Mouse (Mus musculus) v-Abl transformed pro-B cells (cell line): ENCODE results near the gene Mcm3.
"Not testable (repeated sequence)": the region's sequence is repeated elsewhere in the genome, so short reads cannot be mapped to it uniquely, and the experiment has no call there.

ENCODE experiments used
- in situ Hi-C, 2 experiments: fragments of 400-800 bp; cut with MboI; formaldehyde crosslinking; loops; one replicate each; pipeline ENCODE4 v1.15.1; 2025; ENCODE audit not compliant: unreplicated experiment in 2 of 2

Mcm3 gene

DNA sequence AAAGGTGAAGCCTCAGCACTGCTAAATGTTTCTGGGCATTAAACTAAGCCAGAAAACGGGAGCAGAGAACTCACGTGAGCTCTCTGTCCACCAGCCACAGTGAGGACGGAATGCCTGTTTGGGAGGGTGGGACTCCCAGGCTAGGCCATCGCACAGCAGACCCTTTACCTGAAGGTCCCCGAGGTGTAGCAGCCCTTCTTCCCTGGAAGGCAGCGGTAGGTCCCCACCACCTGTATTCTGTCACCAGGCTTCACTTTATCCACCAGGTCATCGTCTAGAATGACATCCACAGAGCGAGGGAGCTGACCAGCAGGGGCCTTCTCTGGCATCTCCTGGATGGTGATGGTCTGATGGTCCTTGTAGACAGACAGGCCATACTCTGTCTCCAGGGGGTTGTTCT, 5.6 kb downstream of the Mcm3 start:
- in situ Hi-C loops = loop anchor here (10.0 to 25.0 kb wide), 2 partner anchors 260 to 273 kb away; partner anchors contain the start of gene Tram2 (in 2 of the 2)

DNA sequence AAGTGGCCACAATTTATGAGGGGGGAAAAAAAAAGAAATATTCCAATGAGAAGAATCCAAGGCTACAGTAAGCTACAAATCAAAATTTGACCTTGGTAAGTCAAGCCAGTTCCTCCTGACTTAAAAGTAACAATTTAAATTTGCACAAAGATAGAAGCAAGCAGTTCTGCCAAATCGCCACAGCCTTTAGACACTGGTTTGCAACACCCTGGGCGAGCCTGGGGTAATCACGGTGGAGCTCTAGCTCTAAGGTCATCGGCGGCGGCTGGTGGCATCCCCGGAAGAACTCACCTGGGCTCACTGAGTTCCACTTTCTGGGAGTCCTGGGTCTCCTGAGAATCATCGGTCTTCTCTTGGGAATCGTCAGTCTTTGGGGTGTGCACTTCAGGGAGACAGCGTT, 15.6 kb downstream of the Mcm3 start:
- in situ Hi-C loops = loop anchor here in 1 of 2 experiments (25.0 kb wide), 1 partner anchor 283 kb away; the partner anchor contains the start of gene Tram2

DNA sequence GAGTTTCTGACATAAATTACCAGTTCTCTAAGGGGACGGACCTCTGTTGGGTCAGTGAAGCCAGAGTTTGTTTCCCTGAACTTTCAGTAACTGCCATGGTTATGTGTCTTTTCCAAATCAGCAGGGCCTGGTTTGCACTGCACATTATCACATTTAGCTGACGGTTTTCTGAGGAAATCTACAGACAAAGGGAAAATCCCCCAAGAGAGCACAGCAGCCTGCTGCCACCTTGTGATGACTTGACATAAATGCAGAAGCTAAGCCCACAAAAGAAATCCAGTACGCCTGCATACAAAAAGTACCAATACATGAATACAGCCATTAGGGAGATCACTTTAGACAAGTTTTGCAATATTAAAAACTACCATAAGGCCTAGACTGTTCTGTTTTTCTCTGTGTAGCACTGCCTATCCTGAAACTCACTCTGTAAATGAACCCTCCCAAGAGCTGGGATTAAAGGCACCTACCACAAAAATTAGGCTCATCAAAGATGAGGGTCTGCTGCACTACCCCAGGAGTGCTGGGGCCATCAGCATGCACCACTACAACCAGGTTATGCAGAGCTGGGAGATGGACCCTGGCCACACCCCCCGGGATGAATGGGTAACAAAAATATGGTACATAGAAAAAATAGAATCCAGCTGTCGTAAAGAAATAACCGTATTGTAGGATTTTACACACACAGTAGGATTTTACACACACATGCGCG, 18.3 kb downstream of the Mcm3 start:
- in situ Hi-C loops = loop anchor here in 1 of 2 experiments (25.0 kb wide), 1 partner anchor 285 kb away; the partner anchor contains the start of gene Tram2

DNA sequence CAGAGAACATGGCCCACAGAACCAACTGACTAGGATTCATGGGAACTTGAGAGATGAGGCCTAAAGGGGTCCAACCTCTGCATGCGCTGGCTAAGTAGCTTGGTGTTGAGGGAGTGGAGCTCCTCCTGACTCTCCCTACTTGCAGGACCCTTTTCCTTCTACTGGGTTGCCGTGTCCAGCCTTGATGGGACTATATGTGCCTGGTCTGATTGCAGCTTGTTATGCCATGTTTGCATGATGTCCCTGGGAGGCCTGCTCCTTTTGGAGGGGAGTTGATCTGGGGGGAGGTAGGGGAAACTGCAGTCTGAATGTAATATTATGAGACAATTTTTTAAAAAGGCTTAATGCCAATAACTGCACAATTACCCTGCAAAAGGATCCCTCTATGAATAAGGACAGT, 18.8 kb downstream of the Mcm3 start:
- in situ Hi-C loops = loop anchor here in 1 of 2 experiments (25.0 kb wide), 1 partner anchor 286 kb away; the partner anchor contains the start of gene Tram2

GRCm38 (mm10) chr1:20795178-20795577, 24.9 kb downstream of the Mcm3 start:
- in situ Hi-C loops = no loop called here

GRCm38 (mm10) chr1:20794760-20795159, 25.4 kb downstream of the Mcm3 start:
- in situ Hi-C loops = no loop called here

DNA sequence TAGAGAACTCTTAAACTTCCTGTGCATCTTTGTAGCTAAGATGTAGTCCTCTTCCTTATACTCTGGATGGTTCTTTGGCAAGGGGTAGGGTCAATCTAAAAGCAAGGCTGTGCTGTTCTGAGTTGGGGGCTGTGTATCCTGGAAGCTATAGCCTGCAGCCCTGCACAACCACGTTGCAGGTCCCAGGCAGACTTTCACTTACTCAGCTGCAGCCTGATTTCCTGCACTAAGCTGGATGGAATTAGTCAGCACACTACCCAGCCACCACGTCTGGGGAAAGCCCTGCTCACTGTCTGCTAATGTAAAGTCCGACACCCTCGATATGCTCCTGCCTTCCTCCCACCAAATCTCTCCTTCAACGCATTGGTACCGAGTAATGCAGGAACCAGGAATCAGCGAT, 28.7 kb downstream of the Mcm3 start:
- in situ Hi-C loops = no loop called here

GRCm38 (mm10) chr1:20790517-20790916, 29.6 kb downstream of the Mcm3 start, which contains the start of gene Il17f:
TSS of gene Il17f (minus strand) at chr1:20790617.
- in situ Hi-C loops = not testable (repeated sequence)

DNA sequence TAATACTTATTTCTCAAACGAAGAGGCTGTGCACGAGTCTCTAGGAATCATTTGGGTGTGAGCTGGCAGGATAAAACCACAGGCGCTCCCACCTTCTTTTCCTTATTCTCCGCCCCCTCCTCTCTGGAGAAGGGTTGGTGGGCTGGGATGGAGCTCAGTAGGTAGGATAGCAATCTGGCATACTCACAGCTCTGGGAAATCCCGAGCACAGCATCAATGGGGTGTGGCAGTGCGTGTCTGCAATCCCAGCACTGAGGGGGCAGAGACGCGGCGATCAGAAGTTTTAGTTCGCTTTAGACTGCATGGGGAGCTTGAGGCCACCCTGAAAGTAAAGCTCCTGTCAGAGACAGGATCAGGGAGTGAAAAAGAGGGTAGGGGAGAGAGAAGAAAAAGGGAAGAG, 31.7 kb downstream of the Mcm3 start:
- in situ Hi-C loops = no loop called here

DNA sequence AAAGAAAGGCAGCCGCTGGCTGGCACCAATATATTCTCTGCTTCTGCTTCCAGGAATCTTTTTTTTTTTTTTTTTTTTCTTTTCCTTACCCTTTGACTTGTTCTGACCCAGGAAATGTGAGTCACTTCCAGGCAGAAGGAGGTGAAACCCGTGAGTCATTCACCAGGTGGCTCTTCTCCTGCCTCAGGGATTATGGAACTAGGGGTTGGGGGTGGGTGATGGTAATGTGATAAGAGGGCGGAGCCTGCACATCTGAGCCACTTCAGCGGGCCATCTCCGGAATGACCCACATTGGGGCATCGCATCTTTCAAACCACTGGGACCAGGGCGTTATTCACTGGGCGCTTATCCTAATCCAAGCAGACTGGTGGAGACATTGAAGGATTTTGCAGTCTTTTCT, 33.1 kb downstream of the Mcm3 start:
- in situ Hi-C loops = no loop called here

GRCm38 (mm10) chr1:20778366-20778765, 41.7 kb downstream of the Mcm3 start:
- in situ Hi-C loops = no loop called here

DNA sequence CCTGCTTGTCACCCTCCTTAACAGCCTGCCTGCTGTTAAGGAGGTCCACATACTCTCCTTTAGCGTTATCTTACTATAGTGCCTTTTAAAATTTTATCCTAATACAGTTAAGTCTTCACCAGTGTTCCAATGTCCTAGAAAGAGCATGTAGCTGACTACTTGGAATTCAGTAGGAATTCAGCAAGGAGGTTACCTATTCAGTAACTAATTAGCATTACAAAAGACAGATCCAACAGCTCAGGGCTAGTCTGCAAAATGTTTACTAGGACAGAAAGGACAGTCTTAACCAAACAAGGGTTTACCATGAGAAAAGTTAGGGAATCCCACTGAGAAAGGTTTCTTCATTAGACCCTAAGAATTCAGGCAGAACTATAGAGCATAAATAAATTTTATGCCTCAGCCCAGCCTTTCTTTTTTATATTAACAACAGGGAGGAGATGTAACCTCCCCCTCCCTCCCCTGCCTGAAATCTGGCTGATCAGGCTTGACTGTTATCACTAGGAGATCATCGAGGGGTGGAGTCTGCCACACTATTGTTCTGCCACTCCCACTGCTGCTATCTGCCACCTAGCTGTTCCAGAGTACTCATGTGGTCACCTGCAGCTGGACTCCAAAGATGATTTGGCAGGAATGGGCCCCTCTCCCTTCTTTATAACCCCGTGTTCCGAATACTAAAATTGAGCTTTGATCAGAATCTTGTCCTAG, 45.9 kb downstream of the Mcm3 start:
- in situ Hi-C loops = not testable (repeated sequence)

GRCm38 (mm10) chr1:20766526-20766925, 53.6 kb downstream of the Mcm3 start:
- in situ Hi-C loops = no loop called here

DNA sequence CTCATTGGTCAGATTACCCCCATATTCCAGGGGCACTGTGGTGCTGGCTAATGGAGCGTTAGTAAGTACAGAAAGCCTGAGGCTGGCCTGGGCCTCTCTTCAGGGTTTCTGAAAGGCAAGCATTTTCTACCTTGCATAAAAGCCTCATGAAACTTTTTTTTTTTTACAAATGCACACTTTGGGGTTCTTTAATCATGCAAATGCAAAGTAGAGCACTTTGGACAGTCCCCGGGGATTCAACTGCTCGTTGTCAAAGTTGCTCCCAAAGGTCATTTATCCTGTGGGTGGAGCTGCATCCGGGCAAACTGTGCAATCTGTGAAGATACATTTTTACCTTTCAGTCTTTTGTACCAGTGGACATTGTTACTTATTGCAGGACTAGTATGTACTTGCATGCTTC, 58.7 kb downstream of the Mcm3 start:
- in situ Hi-C loops = no loop called here

GRCm38 (mm10) chr1:20760331-20760730, 59.8 kb downstream of the Mcm3 start:
- in situ Hi-C loops = no loop called here

- in situ Hi-C loops = no loop called here
Measured at GRCm38 (mm10) chr1:20759799-20760198, 60.3 kb downstream of the Mcm3 start.

DNA sequence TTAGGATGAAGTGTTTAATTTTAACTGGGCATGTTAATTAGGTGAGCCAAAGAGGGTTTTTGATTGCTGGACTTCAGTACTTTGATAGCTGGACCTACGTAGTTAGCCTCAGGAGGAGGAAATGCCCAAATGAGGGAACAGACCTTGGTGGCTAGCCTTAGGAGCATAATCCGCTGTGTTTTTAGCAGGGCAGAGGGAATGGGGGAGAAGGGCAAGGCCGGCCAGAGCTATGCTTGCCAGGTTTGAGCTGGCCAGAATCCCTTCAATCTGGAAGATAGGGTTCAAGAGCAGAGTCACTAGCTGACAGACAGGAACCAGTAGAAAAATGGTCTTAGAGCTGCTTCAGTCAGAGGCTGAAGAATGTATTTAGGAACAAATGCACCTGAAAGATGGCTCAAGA, 62.5 kb downstream of the Mcm3 start:
- in situ Hi-C loops = no loop called here

DNA sequence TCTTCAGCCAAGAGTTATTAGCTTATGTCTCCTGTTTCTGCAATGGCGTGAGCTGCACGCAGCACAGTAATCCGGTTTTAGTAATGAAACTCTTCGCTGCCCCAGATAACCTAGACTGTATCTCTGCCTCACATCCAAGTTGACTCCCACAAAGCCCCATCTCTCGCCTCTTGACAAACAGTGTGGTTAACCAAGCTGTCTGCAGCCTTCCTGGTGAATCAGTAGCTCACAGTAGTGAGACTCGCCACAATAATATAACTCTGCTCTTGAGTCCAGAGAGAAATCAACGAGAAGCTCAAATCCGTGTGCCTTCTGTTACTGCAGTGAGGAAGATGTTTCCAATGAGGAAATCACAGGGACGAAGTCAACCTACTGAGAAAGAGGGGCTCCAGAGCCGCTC, 65.7 kb downstream of the Mcm3 start:
- in situ Hi-C loops = no loop called here
